Mouse (Mus musculus): ENCODE data around the gene Adamts12.

GRCm38 (mm10) chr15:11382585-11382984 lies 318.0 kb downstream of the Adamts12 start:
- TF ChIP-seq MAFK (IDR thresholded peaks at IDR 0.05; ENCODE audit: borderline replicate concordance, low read depth, low read length) = no peak
- no peak for TF ChIP-seq POLR2AphosphoS5 (IDR thresholded peaks at IDR 0.05; ENCODE audit: borderline replicate concordance, low read depth, low read length)

Measured in MEL (cell line).